Mouse (Mus musculus) bone marrow macrophage, adult 2 months (primary cell): ENCODE measurements around the gene Pxn.

Experiments used
- CTCF ChIP-seq: IDR thresholded peaks from 2 replicates; pipeline ENCODE4 v1.5.1; 2012; ENCODE audit warnings: low read depth, mild to moderate bottlenecking, low read length, moderate library complexity
- POLR2A ChIP-seq: IDR thresholded peaks from 2 replicates; pipeline ENCODE4 v1.6.1; 2012; ENCODE audit warnings: mild to moderate bottlenecking, low read depth, low read length, borderline replicate concordance

- no peak for TF ChIP-seq POLR2A
- TF ChIP-seq CTCF, result no peak
Observed at GRCm38 (mm10) chr5:115568681-115569080, 62.2 kb downstream of the Pxn start.
